In the genomic region with DNA sequence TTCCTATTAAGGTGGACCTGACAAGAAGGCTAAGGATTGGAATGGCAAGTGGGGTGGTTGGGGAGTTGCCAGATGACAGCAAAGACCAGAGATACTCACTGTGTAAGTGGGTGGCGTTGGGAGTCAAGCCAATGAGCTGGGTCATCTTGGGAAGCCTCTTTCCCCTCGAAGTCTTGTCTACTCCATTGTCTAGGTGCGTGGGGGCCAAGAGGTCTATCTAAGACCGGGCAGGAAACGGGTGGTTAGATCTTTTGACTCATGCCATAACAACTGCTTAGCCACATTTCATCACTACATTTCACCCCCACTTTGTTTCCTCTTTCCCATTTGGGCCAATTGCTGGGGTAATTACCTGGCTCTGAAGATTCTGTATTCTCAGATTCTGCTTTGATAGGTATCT, we compare ENCODE assay signal across 8 mouse cellular contexts. TPM values are rescaled to one million over a fixed set of nuclear protein-coding genes. Genes with fewer than 3 reads are reported as not detected.
DNase-seq lines count a peak whose midpoint lies in the region; ATAC-seq and TF ChIP-seq lines count a peak whose summit lies in the region.

No protein-coding gene starts in this region.

- peak overlapping the region; percentile 81 for H3K4me2 ChIP-seq in limb, embryonic 12.5 days
- peak overlapping the region; percentile 82 for H3K4me2 ChIP-seq in midbrain, embryonic 15.5 days

- H3K36me3 ChIP-seq in limb, embryonic 12.5 days = peaks cover 31% of the 10 kb centered on the region
- no peaks in the 10 kb centered on the region for H3K36me3 ChIP-seq in midbrain, embryonic 15.5 days (replicated peaks)
- no peaks in the 10 kb centered on the region for H3K36me3 ChIP-seq in thymus, adult 2 months (ENCODE audit: control insufficient read depth, insufficient read depth, low read length)

- peak overlapping the region; percentile 98 for H3K27ac ChIP-seq in limb, embryonic 12.5 days
- no peak overlapping the region for H3K27ac ChIP-seq in midbrain, embryonic 15.5 days
- H3K27ac ChIP-seq in thymus, adult 2 months (ENCODE audit: control insufficient read depth, insufficient read depth, low read length) = no peak overlapping the region; the same call in 1 of the 2 replicates

- peak overlapping the region; percentile 54 for H3K4me3 ChIP-seq in limb, embryonic 12.5 days (replicated peaks)
- peak overlapping the region; percentile 46; the same call in 1 of the 2 replicates for H3K4me3 ChIP-seq in midbrain, embryonic 15.5 days
- H3K4me3 ChIP-seq in thymus, adult 2 months (ENCODE audit: control insufficient read depth, insufficient read depth, low read length) = no peak overlapping the region

- H3K9ac ChIP-seq in limb, embryonic 12.5 days (replicated peaks) = peak overlapping the region; percentile 66
- no peak overlapping the region for H3K9ac ChIP-seq in midbrain, embryonic 15.5 days

- TF ChIP-seq CTCF in thymus, adult 2 months (IDR thresholded peaks at IDR 0.05; ENCODE audit: borderline replicate concordance, control insufficient read depth, extremely low read depth, insufficient read depth, low read length, poor library complexity) = no peak

- DNase-seq in heart, adult 11 months = peak; percentile 95
- DNase-seq in heart, adult 8-10 months (ENCODE audit: low spot score) = no peak
- DNase-seq in heart, postnatal 14 days = peak; percentile 34 to 77
- no peak for DNase-seq in cerebellum, adult 11-12 months
- no peak for DNase-seq in thymus, adult 2 months

- peaks cover 51% of the 10 kb centered on the region for H3K4me1 ChIP-seq in limb, embryonic 12.5 days (replicated peaks)
- peaks cover 13% of the 10 kb centered on the region for H3K4me1 ChIP-seq in midbrain, embryonic 15.5 days
- H3K4me1 ChIP-seq in thymus, adult 2 months (replicated peaks; ENCODE audit: control insufficient read depth, insufficient read depth, low read length) = peaks cover 24% of the 10 kb centered on the region

- TF ChIP-seq POLR2A in thymus, adult 2 months (IDR thresholded peaks at IDR 0.05; ENCODE audit: control insufficient read depth, extremely low read depth, insufficient read depth, low read length, poor library complexity) = no peak

- no peaks in the 10 kb centered on the region for H3K9me3 ChIP-seq in limb, embryonic 12.5 days
- no peaks in the 10 kb centered on the region for H3K9me3 ChIP-seq in midbrain, embryonic 15.5 days

- intact Hi-C loops in heart, postnatal 14 days (cut with DNase I) = no loop called here

- ATAC-seq in common myeloid progenitor, adult 5-6 weeks (replicated peaks; ENCODE audit: low read depth, poor library complexity, severe bottlenecking) = peak; percentile 54
- ATAC-seq in limb, embryonic 12.5 days (ENCODE audit: insufficient number of reproducible peaks, insufficient read depth, low FRiP score, low TSS enrichment, low read depth) = no peak
- ATAC-seq in midbrain, embryonic 15.5 days (replicated peaks) = no peak

- H3K27me3 ChIP-seq in limb, embryonic 12.5 days = no peaks in the 10 kb centered on the region
- H3K27me3 ChIP-seq in midbrain, embryonic 15.5 days (replicated peaks) = 0 out of 2 replicates have a peak, but pooled peaks cover 3% of the 10 kb centered on the region
- no peaks in the 10 kb centered on the region for H3K27me3 ChIP-seq in thymus, adult 2 months (ENCODE audit: control insufficient read depth, insufficient read depth, low read length)

- 94% methylated on average over 5 of the region's 5 CpGs for WGBS in limb, embryonic 12.5 days
- 85% methylated on average over 5 of the region's 5 CpGs for WGBS in midbrain, embryonic 15.5 days
- 13% methylated on average over 5 of the region's 5 CpGs for WGBS in thymus, adult 2 months

RNA-seq across cellular contexts. Expression of gene Angptl4, which starts 1.2 kb away (rescaled TPM):
- total RNA-seq in heart, adult 8-10 months (2022) = 1 to 10 TPM; 2.9 to 9.8 (median 8.3) TPM
- total RNA-seq in common myeloid progenitor, adult 5-6 weeks (2017) = 5.9 and 14.2 TPM in 2 replicates
- total RNA-seq in heart, postnatal 14 days (2021) = 10 to 100 TPM; 20.5 to 31.6 TPM
- polyA plus RNA-seq in limb, embryonic 12.5 days (2016; fragmentation: Nextera tagmentation; extraction: Ambion mirVana) = 43.2 and 43.7 TPM in 2 replicates
- polyA plus RNA-seq in midbrain, embryonic 15.5 days (2015; fragmentation: Nextera tagmentation; extraction: Ambion mirVana) = 22.6 and 23.3 TPM in 2 replicates
- polyA plus RNA-seq in thymus, adult 2 months (2012; rRNA removed) = 23.0 TPM in 2 replicates

RNA-seq across cellular contexts. Expression of gene Rab11b, which starts 20.1 kb away (rescaled TPM):
- total RNA-seq in heart, adult 8-10 months (2022) = 100 to 1,000 TPM; 248 to 275 (median 267) TPM
- total RNA-seq in common myeloid progenitor, adult 5-6 weeks (2017) = 42.5 and 65.0 TPM in 2 replicates
- total RNA-seq in heart, postnatal 14 days (2021) = 100 to 1,000 TPM; 271 to 275 TPM
- polyA plus RNA-seq in limb, embryonic 12.5 days (2016; fragmentation: Nextera tagmentation; extraction: Ambion mirVana) = 335 and 351 TPM in 2 replicates
- 630 and 639 TPM in 2 replicates for polyA plus RNA-seq in midbrain, embryonic 15.5 days (2015; fragmentation: Nextera tagmentation; extraction: Ambion mirVana)
- 464 and 542 TPM in 2 replicates for polyA plus RNA-seq in thymus, adult 2 months (2012; rRNA removed)

RNA-seq across cellular contexts. Expression of gene Kank3, which starts 29.9 kb away (rescaled TPM):
- 10 to 100 TPM; 44.4 to 64.9 (median 51.3) TPM for total RNA-seq in heart, adult 8-10 months (2022)
- 4.6 and 5.5 TPM in 2 replicates for total RNA-seq in common myeloid progenitor, adult 5-6 weeks (2017)
- total RNA-seq in heart, postnatal 14 days (2021) = 100 to 1,000 TPM in 1 of 2 experiments, 10 to 100 TPM in 1; 96.9 to 104 TPM
- polyA plus RNA-seq in limb, embryonic 12.5 days (2016; fragmentation: Nextera tagmentation; extraction: Ambion mirVana) = 28.1 and 28.7 TPM in 2 replicates
- 51.5 and 53.4 TPM in 2 replicates for polyA plus RNA-seq in midbrain, embryonic 15.5 days (2015; fragmentation: Nextera tagmentation; extraction: Ambion mirVana)
- polyA plus RNA-seq in thymus, adult 2 months (2012; rRNA removed) = 19.9 and 29.3 TPM in 2 replicates

RNA-seq across cellular contexts. Expression of gene Rps28, which starts 43.9 kb away (rescaled TPM):
- total RNA-seq in heart, adult 8-10 months (2022) = 100 to 1,000 TPM; 691 to 822 (median 750) TPM
- 2,900 and 3,215 TPM in 2 replicates for total RNA-seq in common myeloid progenitor, adult 5-6 weeks (2017)
- 100 to 1,000 TPM; 736 to 815 TPM for total RNA-seq in heart, postnatal 14 days (2021)
- 1,001 and 1,020 TPM in 2 replicates for polyA plus RNA-seq in limb, embryonic 12.5 days (2016; fragmentation: Nextera tagmentation; extraction: Ambion mirVana)
- polyA plus RNA-seq in midbrain, embryonic 15.5 days (2015; fragmentation: Nextera tagmentation; extraction: Ambion mirVana) = 476 TPM in 2 replicates
- 678 and 707 TPM in 2 replicates for polyA plus RNA-seq in thymus, adult 2 months (2012; rRNA removed)

RNA-seq across cellular contexts. Expression of gene Ndufa7, which starts 43.9 kb away (rescaled TPM):
- total RNA-seq in heart, adult 8-10 months (2022) = 100 to 1,000 TPM; 676 to 749 (median 700) TPM
- 107 and 132 TPM in 2 replicates for total RNA-seq in common myeloid progenitor, adult 5-6 weeks (2017)
- total RNA-seq in heart, postnatal 14 days (2021) = 100 to 1,000 TPM; 544 to 555 TPM
- polyA plus RNA-seq in limb, embryonic 12.5 days (2016; fragmentation: Nextera tagmentation; extraction: Ambion mirVana) = 458 and 462 TPM in 2 replicates
- 467 and 476 TPM in 2 replicates for polyA plus RNA-seq in midbrain, embryonic 15.5 days (2015; fragmentation: Nextera tagmentation; extraction: Ambion mirVana)
- polyA plus RNA-seq in thymus, adult 2 months (2012; rRNA removed) = 305 and 382 TPM in 2 replicates

Comparison
In these comparisons a context has a peak if more than half of its experiments do, and no peak if none do; other contexts are left out.
1. DNase-seq: peak in heart, adult 11 months (single experiment) and heart, postnatal 14 days (2 of 2); none in heart, adult 8-10 months (single experiment), cerebellum, adult 11-12 months (single experiment) and thymus, adult 2 months (single experiment).